Mouse (Mus musculus) heart, embryonic 16.5 days (tissue): ENCODE measurements around the gene Hs1bp3. TPM values are rescaled to one million over a fixed set of nuclear protein-coding genes. Genes with fewer than 3 reads are reported as not detected.
A peak's percentile ranks its signal among the peaks of the same experiment; 100 is the strongest.

Experiments
- ATAC-seq: fragments of 200-750 bp; cut with Nextera tagmentation; replicated peaks from 2 replicates; pipeline ENCODE4 v1.8.0; 2017; ENCODE audit warnings: moderate number of reproducible peaks; ENCODE audit not compliant: insufficient read depth, low FRiP score; ENCODE audit errors: extremely low read depth
- H3K27ac ChIP-seq: fragments of 300-500 bp; sonication (generic); 2 replicates; pipeline ENCODE4 v1.5.1; 2014; ENCODE audit warnings: mild to moderate bottlenecking, low read length, control low read depth, moderate library complexity
- H3K27me3 ChIP-seq: fragments of 300-500 bp; sonication (generic); 2 replicates; pipeline ENCODE4 v1.6.1; 2014; ENCODE audit warnings: low read length, mixed read lengths; ENCODE audit not compliant: control insufficient read depth, insufficient read depth
- H3K36me3 ChIP-seq: fragments of 300-500 bp; sonication (generic); 2 replicates; pipeline ENCODE4 v1.6.1; 2014; ENCODE audit not compliant: control insufficient read depth, insufficient read depth
- H3K4me1 ChIP-seq: fragments of 300-500 bp; sonication (generic); 2 replicates; pipeline ENCODE4 v1.6.1; 2014; ENCODE audit warnings: low read length, mixed read lengths; ENCODE audit not compliant: control insufficient read depth, insufficient read depth
- H3K4me2 ChIP-seq: fragments of 300-500 bp; sonication (generic); 2 replicates; pipeline ENCODE4 v1.6.1; 2014; ENCODE audit warnings: low read depth, mild to moderate bottlenecking, control low read depth, low read length
- H3K4me3 ChIP-seq: fragments of 300-500 bp; sonication (generic); 2 replicates; pipeline ENCODE4 v1.5.1; 2014; ENCODE audit warnings: mild to moderate bottlenecking, control low read depth, low read length
- H3K9ac ChIP-seq: fragments of 300-500 bp; sonication (generic); 2 replicates; pipeline ENCODE4 v1.6.1; 2014; ENCODE audit warnings: low read length, control low read depth
- H3K9me3 ChIP-seq: fragments of 300-500 bp; sonication (generic); replicated peaks from 2 replicates; pipeline ENCODE4 v1.6.1; 2016; ENCODE audit warnings: low read length; ENCODE audit not compliant: control insufficient read depth
- WGBS: fragments of 180-500 bp; shearing (Covaris S2); extraction: QIAGEN DNeasy Blood & Tissue Kit; methylation state at CpG from one replicate; pipeline ENCODE4 v1.1.7; 2014; 5-methylcytosine and 5-hydroxymethylcytosine counted together
- polyA plus RNA-seq: library from polyadenylated mRNA; unstranded; fragments of >200 nt; fragmentation: Nextera tagmentation; extraction: Ambion mirVana; gene quantifications from 2 replicates; pipeline ENCODE4 v1.2.1, GENCODE M21; 2015

The Hs1bp3 gene
- polyA plus RNA-seq, 1 experiment from 2014 or later, result 15.1 TPM

DNA sequence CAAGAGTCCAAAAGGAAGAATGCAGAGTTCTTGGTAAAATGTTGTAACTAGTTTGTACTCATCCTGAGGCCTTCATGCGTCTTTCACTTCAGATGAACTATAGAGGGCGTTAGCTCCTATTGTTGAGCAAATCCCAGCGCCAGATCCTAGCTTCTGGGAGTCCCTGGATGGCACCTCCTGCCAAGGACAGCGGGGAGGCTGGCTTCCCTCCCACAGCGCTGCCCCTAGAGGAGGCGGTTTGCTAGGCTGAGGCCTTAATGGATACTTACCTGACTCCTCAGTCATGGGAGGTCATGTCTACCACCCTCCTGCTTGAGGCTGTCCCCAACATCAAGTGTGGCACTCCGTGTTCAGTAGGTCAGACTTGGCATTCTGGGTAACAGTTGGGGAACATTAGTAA, 16.0 kb downstream of the Hs1bp3 start:
- H3K4me3 ChIP-seq, result no peak overlapping the region
- 93% methylated on average over 7 of the region's 7 CpGs for WGBS
- no peak overlapping the region for H3K9ac ChIP-seq
- ATAC-seq, result no peak
- H3K36me3 ChIP-seq, result peaks cover 3% of the 10 kb centered on the region
- no peaks in the 10 kb centered on the region for H3K27me3 ChIP-seq
- no peaks in the 10 kb centered on the region for H3K9me3 ChIP-seq
- no peak overlapping the region for H3K27ac ChIP-seq
- no peak overlapping the region for H3K4me2 ChIP-seq
- peaks cover 25% of the 10 kb centered on the region for H3K4me1 ChIP-seq

GRCm38 (mm10) chr12:8331489-8332173, 18.4 kb downstream of the Hs1bp3 start:
- peak; percentile 41 for ATAC-seq
- 36% methylated on average over 14 of the region's 14 CpGs for whole genome bisulfite sequencing

DNA sequence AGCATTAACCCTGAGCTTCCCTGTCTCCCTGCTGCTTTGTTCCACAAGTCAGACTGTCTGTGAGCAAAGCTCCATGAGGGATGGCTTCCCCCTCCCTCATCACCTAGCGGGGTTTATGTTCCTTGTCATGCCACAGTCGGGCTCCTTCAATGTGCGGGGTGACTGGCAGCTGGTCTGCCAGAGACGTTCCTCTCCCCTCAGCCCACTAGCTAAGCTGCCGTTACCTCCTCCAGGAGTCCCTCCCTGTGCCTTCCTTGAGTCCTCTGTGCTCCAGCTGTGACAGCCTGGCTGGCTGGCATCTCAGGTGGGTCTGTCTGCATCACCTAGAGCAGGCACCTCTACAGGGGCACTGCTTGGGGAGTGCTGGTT, 18.9 kb downstream of the Hs1bp3 start:
- 63% methylated on average over 5 of the region's 5 CpGs for WGBS
- Histone ChIP-seq H3K9ac (no peak overlapping the region), H3K27ac (no peak overlapping the region), H3K4me3 (no peak overlapping the region), H3K4me1 (peaks cover 25% of the 10 kb centered on the region), H3K27me3 (no peaks in the 10 kb centered on the region), H3K9me3 (no peaks in the 10 kb centered on the region), H3K36me3 (peaks cover 9% of the 10 kb centered on the region), H3K4me2 (no peak overlapping the region)
- ATAC-seq, result no peak

More at GRCm38 (mm10) chr12:8331489-8332173, 18.4 kb downstream of the Hs1bp3 start:
- Histone ChIP-seq H3K9me3 (no peaks in the 10 kb centered on the region), H3K36me3 (peaks cover 9% of the 10 kb centered on the region), H3K27ac (0 out of 2 replicates have a peak overlapping the region, but pooled peaks have one; percentile 28), H3K4me2 (no peak overlapping the region), H3K27me3 (no peaks in the 10 kb centered on the region), H3K9ac (peak overlapping the region; percentile 14; the same call in 1 of the 2 replicates), H3K4me3 (no peak overlapping the region), H3K4me1 (peaks cover 27% of the 10 kb centered on the region)

DNA sequence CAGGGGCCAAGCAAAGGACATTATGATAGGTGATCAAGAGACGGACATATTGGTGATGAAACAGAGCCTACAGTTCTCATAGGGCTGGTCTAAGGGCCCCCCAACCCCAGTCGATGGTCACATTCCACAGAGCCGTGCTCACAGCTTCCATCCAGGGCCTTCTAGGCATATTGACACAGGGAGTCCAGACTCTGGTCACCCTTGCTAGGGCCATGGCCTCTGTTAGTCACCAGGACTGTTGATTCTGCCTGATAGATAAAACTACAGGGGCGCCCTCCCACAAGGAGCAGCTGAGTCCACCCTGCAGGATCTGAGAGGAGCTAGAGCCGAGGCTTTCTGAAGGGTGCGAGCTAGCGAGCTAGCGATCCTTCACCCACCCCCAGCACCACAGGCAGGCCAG, 20.4 kb downstream of the Hs1bp3 start:
- Histone ChIP-seq H3K4me1 (peaks cover 34% of the 10 kb centered on the region), H3K27me3 (no peaks in the 10 kb centered on the region), H3K9ac (no peak overlapping the region), H3K9me3 (no peaks in the 10 kb centered on the region), H3K4me2 (no peak overlapping the region), H3K4me3 (no peak overlapping the region), H3K27ac (peak overlapping the region; percentile 38), H3K36me3 (peaks cover 7% of the 10 kb centered on the region)
- no peak for ATAC-seq
- 77% methylated on average over 8 of the region's 8 CpGs for WGBS

DNA sequence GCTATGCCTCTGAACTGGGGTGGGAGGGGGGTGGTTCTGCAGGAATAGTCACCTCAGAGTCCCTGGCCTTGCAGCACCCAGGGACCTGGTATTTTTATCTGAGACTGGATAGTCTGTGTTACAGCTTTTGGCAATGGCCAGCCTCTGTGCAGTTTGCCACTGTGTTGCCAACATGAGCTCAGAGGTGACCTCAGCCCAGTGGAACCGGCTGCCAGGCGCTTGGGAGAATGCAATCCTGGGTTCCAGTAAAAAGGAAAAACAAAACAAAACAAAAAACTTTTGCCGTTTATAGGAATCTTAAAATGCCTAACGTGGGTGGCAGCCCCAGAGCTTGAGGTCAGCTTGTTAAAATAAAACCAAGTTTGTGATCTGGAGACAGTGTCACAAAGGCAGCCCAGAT, 21.0 kb downstream of the Hs1bp3 start:
- H3K9me3 ChIP-seq, result no peaks in the 10 kb centered on the region
- no peak overlapping the region for H3K4me2 ChIP-seq
- peak overlapping the region; percentile 38 for H3K27ac ChIP-seq
- no peaks in the 10 kb centered on the region for H3K27me3 ChIP-seq
- H3K4me1 ChIP-seq, result peaks cover 38% of the 10 kb centered on the region
- ATAC-seq, result peak; percentile 38; the same call in 1 of the 2 replicates
- no peak overlapping the region for H3K4me3 ChIP-seq
- 63% methylated on average over 4 of the region's 4 CpGs for WGBS
- H3K9ac ChIP-seq, result no peak overlapping the region
- H3K36me3 ChIP-seq, result peaks cover 7% of the 10 kb centered on the region

DNA sequence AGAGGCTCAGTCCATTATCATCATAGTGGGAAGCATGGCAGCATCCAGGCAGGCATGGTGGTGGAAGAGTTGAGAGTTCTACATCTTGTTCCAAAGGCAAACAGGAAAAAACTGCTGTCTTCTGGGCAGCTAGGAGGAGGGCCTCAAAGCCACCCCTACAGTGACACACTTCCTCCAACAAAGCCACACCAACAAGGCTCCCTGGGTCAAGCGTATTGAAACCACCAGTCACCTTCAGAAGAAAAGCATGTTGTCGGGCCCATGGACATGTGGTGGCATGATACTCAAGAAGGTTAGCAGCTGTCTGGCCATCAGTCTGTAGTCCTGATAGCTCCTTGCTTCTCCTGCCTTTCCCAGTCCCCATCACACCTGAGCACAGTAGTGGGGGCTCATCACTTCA, 22.3 kb downstream of the Hs1bp3 start:
- WGBS, result 95% methylated on average over 2 of the region's 2 CpGs
- H3K4me1 ChIP-seq, result peaks cover 39% of the 10 kb centered on the region

GRCm38 (mm10) chr12:8336601-8337285, 23.5 kb downstream of the Hs1bp3 start:
- no peak overlapping the region for H3K4me2 ChIP-seq
- no peak for ATAC-seq

More for the DNA sequence above, 22.3 kb downstream of the Hs1bp3 start:
- Histone ChIP-seq H3K27me3 (no peaks in the 10 kb centered on the region), H3K4me2 (no peak overlapping the region), H3K4me3 (no peak overlapping the region), H3K9ac (no peak overlapping the region), H3K36me3 (peaks cover 7% of the 10 kb centered on the region), H3K27ac (no peak overlapping the region), H3K9me3 (no peaks in the 10 kb centered on the region)
- no peak for ATAC-seq

DNA sequence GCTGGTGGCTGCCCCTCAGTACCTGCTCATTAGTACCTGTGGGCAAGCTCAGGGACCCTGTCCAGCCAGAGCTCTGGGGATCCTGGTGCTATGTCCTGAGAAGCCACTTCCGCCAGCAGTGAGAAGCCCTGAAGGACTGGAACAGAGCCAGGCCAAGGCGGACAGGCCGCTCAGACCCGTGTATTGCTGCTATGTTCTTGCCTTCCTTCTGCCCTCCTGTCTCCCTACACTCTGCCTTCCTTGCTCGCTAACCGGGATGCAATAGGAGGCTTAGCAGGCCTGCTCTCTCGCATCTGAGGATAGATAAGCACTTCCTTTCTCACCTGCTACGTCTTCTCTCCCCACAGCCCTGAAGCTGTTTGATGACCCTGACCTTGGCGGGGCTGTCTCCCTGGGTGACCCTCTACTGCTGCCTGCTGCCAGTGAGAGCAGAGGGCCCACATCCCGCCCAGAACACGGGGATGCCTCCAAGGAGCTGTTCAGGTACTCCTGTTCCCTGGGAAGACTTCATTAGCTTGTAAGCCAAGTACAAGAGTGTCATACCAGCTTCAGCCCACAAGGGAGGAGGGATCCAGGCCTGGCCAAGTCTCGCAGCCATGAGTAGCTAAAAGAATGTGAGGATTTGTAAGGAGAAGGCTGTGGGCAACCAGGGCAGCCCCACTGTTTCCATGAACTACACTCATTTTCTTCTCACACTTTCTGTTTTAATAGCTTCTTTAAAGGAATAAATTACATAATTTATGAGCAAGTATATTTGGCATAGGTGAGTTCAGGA, 24.2 kb downstream of the Hs1bp3 start:
- H3K9ac ChIP-seq, result no peak overlapping the region
- no peak overlapping the region for H3K27ac ChIP-seq
- H3K9me3 ChIP-seq, result no peaks in the 10 kb centered on the region
- no peaks in the 10 kb centered on the region for H3K27me3 ChIP-seq
- H3K4me3 ChIP-seq, result no peak overlapping the region
- H3K4me2 ChIP-seq, result no peak overlapping the region
- peaks cover 28% of the 10 kb centered on the region for H3K4me1 ChIP-seq
- 43% methylated on average over 12 of the region's 12 CpGs for WGBS
- ATAC-seq, result no peak
- peaks cover 14% of the 10 kb centered on the region for H3K36me3 ChIP-seq

More at GRCm38 (mm10) chr12:8336601-8337285, 23.5 kb downstream of the Hs1bp3 start:
- H3K9ac ChIP-seq, result no peak overlapping the region
- no peaks in the 10 kb centered on the region for H3K27me3 ChIP-seq
- peaks cover 8% of the 10 kb centered on the region for H3K36me3 ChIP-seq
- H3K9me3 ChIP-seq, result no peaks in the 10 kb centered on the region
- 86% methylated on average over 10 of the region's 10 CpGs for WGBS
- H3K4me3 ChIP-seq, result no peak overlapping the region
- no peak overlapping the region for H3K27ac ChIP-seq
- peaks cover 28% of the 10 kb centered on the region for H3K4me1 ChIP-seq
